Mouse (Mus musculus): Measurements from ENCODE around the gene Bcl6.

Bcl6 gene

GRCm38 (mm10) chr16:23972901-23973300 lies 15.8 kb downstream of the Bcl6 start:
- no peak for DNase-seq (ENCODE audit: low spot score)

GRCm38 (mm10) chr16:23972126-23972740 lies 16.4 kb downstream of the Bcl6 start:
- DNase-seq (ENCODE audit: low spot score) = no peak

GRCm38 (mm10) chr16:23969919-23970318 lies 18.7 kb downstream of the Bcl6 start:
- DNase-seq (ENCODE audit: low spot score) = no peak

- no peak for DNase-seq (ENCODE audit: low spot score)
These were observed 19.8 kb downstream of the Bcl6 start for GRCm38 (mm10) chr16:23968888-23969287.

GRCm38 (mm10) chr16:23967301-23967700 lies 21.4 kb downstream of the Bcl6 start:
- DNase-seq (ENCODE audit: low spot score) = peak; percentile 24

GRCm38 (mm10) chr16:23966066-23966465 lies 22.6 kb downstream of the Bcl6 start:
- no peak for DNase-seq (ENCODE audit: low spot score)

GRCm38 (mm10) chr16:23964706-23965367 lies 23.8 kb downstream of the Bcl6 start:
- DNase-seq (ENCODE audit: low spot score) = no peak

GRCm38 (mm10) chr16:23963896-23964668 lies 24.6 kb downstream of the Bcl6 start:
- no peak for DNase-seq (ENCODE audit: low spot score)

GRCm38 (mm10) chr16:23962401-23962800 lies 26.3 kb downstream of the Bcl6 start:
- no peak for DNase-seq (ENCODE audit: low spot score)

- no peak for DNase-seq (ENCODE audit: low spot score)
These were observed 29.7 kb downstream of the Bcl6 start for GRCm38 (mm10) chr16:23958938-23959337.

- no peak for DNase-seq (ENCODE audit: low spot score)
These were observed 34.7 kb downstream of the Bcl6 start for GRCm38 (mm10) chr16:23953959-23954260.

GRCm38 (mm10) chr16:23953189-23953958 lies 35.3 kb downstream of the Bcl6 start:
- DNase-seq (ENCODE audit: low spot score) = peak; percentile 76

GRCm38 (mm10) chr16:23952101-23952727 lies 36.4 kb downstream of the Bcl6 start:
- no peak for DNase-seq (ENCODE audit: low spot score)

GRCm38 (mm10) chr16:23947654-23948053 lies 41.0 kb downstream of the Bcl6 start:
- no peak for DNase-seq (ENCODE audit: low spot score)

GRCm38 (mm10) chr16:23944801-23945200 lies 43.9 kb downstream of the Bcl6 start:
- DNase-seq (ENCODE audit: low spot score) = no peak

- no peak for DNase-seq (ENCODE audit: low spot score)
These were observed 54.3 kb downstream of the Bcl6 start for GRCm38 (mm10) chr16:23934397-23934796.

- DNase-seq (ENCODE audit: low spot score) = no peak
These were observed 56.4 kb downstream of the Bcl6 start, which contains the start of gene Rtp2 for GRCm38 (mm10) chr16:23932294-23932693. Gene Rtp2, minus strand, starts transcription at chr16:23932394.

GRCm38 (mm10) chr16:23931275-23931674 lies 57.4 kb downstream of the Bcl6 start:
- DNase-seq (ENCODE audit: low spot score) = no peak

- DNase-seq (ENCODE audit: low spot score) = no peak
These were observed 58.1 kb downstream of the Bcl6 start for GRCm38 (mm10) chr16:23930426-23931073.

- DNase-seq (ENCODE audit: low spot score) = no peak
These were observed 61.1 kb downstream of the Bcl6 start for GRCm38 (mm10) chr16:23927301-23928114.

- no peak for DNase-seq (ENCODE audit: low spot score)
These were observed 65.7 kb downstream of the Bcl6 start for GRCm38 (mm10) chr16:23922906-23923305.
